Mouse (Mus musculus) A20 (cell line): ENCODE results near the gene Nmb.

Source experiments
- DNase-seq: peaks from one replicate; pipeline ENCODE4 v3.0.0-alpha.2; 2011; ENCODE audit warnings: low read depth, low spot score

The Nmb gene

GRCm38 (mm10) chr7:80860227-80860626, 44.6 kb downstream of the Nmb start:
- peak; percentile 71 for DNase-seq

GRCm38 (mm10) chr7:80857181-80857580, 47.7 kb downstream of the Nmb start:
- DNase-seq: peak; percentile 73

- no peak for DNase-seq
Observed at GRCm38 (mm10) chr7:80855316-80855715, 49.6 kb downstream of the Nmb start.

GRCm38 (mm10) chr7:80853218-80853617, 51.7 kb downstream of the Nmb start:
- DNase-seq: no peak
